Mouse (Mus musculus) ES-Bruce4 (cell line): Measurements from ENCODE around the gene Gm21719. TPM values are rescaled to one million over a fixed set of nuclear protein-coding genes. Genes with fewer than 3 reads are reported as not detected.
"Not testable (repeated sequence)": the region's sequence is repeated elsewhere in the genome, so short reads cannot be mapped to it uniquely, and the experiment has no call there.

Experiments used
- H3K27ac ChIP-seq: 2 replicates; pipeline ENCODE4 v1.5.1; 2012; ENCODE audit warnings: low read length, inconsistent platforms; ENCODE audit not compliant: insufficient read depth
- H3K27me3 ChIP-seq: 2 replicates; pipeline ENCODE4 v1.6.1; 2012; ENCODE audit warnings: mild to moderate bottlenecking, low read length, inconsistent platforms; ENCODE audit not compliant: control insufficient read depth, poor library complexity, insufficient read depth, severe bottlenecking
- H3K36me3 ChIP-seq: 2 replicates; pipeline ENCODE4 v1.6.1; 2012; ENCODE audit warnings: inconsistent platforms, mild to moderate bottlenecking, low read length, moderate library complexity; ENCODE audit not compliant: control insufficient read depth, poor library complexity, insufficient read depth, severe bottlenecking
- H3K4me1 ChIP-seq: one replicate; pipeline ENCODE4 v1.8.1; 2011; ENCODE audit warnings: low read length; ENCODE audit not compliant: control insufficient read depth, insufficient read depth
- H3K4me3 ChIP-seq: 2 replicates; pipeline ENCODE4 v1.5.1; 2011; ENCODE audit warnings: low read depth, mild to moderate bottlenecking, low read length
- H3K9ac ChIP-seq: 2 replicates; pipeline ENCODE4 v1.6.1; 2012; ENCODE audit warnings: low read depth, mild to moderate bottlenecking, inconsistent platforms; ENCODE audit not compliant: poor library complexity, severe bottlenecking
- H3K9me3 ChIP-seq: replicated peaks from 2 replicates; pipeline ENCODE4 v1.6.1; 2012; ENCODE audit warnings: mild to moderate bottlenecking, low read length, inconsistent platforms; ENCODE audit not compliant: control insufficient read depth, poor library complexity, insufficient read depth, severe bottlenecking
- polyA plus RNA-seq: library from polyadenylated mRNA; stranded (reverse); fragments of >200 nt; gene quantifications from 2 replicates; pipeline ENCODE4 v1.2.4, GENCODE M21; 2011; ENCODE audit warnings: low read depth; ENCODE audit not compliant: missing spikeins, insufficient read depth, insufficient read length

Gene Gm21719
- polyA plus RNA-seq: not detected in 2 replicates

DNA sequence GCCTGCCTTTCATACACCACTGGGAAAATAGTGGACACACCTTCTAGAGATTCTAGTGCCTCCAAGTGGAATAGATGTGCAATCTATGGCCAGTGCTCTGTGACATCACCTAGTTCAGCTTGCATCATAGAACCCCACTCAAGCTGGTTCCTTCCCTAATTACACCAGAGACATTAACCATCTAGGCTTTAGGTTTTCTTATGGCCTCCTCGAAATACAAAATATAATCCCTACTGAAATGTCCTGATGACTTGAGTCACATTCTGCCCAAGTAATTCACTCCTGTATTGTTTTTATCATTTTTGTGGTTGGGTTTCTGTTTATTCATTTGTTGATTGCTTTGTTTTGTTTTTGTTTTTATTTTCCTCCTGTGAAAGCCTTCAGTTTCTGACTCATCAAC is at the start of gene Gm21719:
Gene Gm21719 (minus strand): TSS at position 101 of the 400 bp plus-strand sequence.
- H3K9me3 ChIP-seq, H3K9ac ChIP-seq, H3K27ac ChIP-seq, H3K4me1 ChIP-seq, H3K27me3 ChIP-seq, H3K4me3 ChIP-seq, H3K36me3 ChIP-seq: not testable (repeated sequence)

Other genes with a start within 250 kb of the Gm21719 start
- not detected in 2 replicates for gene Gm28919, start 99.3 kb downstream of the Gm21719 start, polyA plus RNA-seq
- not detected in 2 replicates for gene Gm20830, start 235.4 kb upstream of the Gm21719 start, polyA plus RNA-seq